Mouse (Mus musculus): ENCODE data around the gene Vmn2r30. TPM values are rescaled to one million over a fixed set of nuclear protein-coding genes. Genes with fewer than 3 reads are reported as not detected.
"Not testable (repeated sequence)": the region's sequence is repeated elsewhere in the genome, so short reads cannot be mapped to it uniquely, and the experiment has no call there.

Vmn2r30 gene
- polyA plus RNA-seq (2016; fragmentation: Nextera tagmentation; extraction: Ambion mirVana): not detected in 2 replicates

DNA sequence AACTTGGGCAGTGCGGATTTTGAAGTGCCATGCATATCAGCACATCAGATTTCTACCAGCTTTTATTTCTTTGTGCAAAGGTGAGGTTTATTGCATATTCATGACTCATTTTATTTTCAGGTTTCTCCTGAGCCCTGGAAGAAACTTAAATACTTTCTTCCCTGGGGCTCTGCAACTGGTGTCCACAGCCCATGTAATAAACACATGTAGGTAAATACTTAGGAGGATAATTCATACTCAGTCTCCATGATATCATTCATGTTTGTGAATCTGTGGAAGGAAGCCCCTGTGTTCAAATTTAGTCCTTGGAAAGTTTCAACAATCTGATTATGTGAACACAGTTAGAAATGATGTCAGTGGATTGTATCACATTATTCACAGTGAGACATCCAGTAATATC is at the start of gene Vmn2r30:
TSS of gene Vmn2r30 (minus strand) at position 101 of the 400 bp plus-strand sequence.
- not testable (repeated sequence) for H3K9ac ChIP-seq; H3K4me2 ChIP-seq (replicated peaks); H3K4me1 ChIP-seq; ATAC-seq (ENCODE audit: insufficient number of reproducible peaks, insufficient read depth, low FRiP score, low TSS enrichment); H3K27ac ChIP-seq; H3K9me3 ChIP-seq; H3K4me3 ChIP-seq; H3K27me3 ChIP-seq; H3K36me3 ChIP-seq
- WGBS: no CpG with 5 or more reads among the region's 1 CpGs

DNA sequence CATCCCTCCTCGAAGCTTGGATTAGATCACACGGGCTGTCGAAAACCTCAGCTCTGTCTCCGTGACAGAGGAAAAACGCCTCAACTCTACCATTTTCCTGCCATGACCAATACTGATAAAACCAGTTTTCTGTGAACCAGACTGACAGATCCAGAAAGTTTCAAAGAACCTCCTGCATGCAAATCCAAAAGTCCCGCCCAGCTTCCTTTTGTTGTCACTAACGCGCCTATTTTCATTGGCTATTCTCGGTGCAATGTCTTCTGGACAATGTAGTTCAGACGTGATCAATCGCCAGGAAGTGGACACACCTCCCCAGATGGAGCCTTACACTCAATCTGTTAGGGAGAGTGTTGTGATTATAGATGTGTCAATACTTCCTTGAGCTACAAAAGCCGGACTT is 37.0 kb upstream of the Vmn2r30 start, which contains the start of gene Gm45783:
TSS of gene Gm45783 (minus strand) at position 143 of the 400 bp plus-strand sequence.
- not testable (repeated sequence) for H3K9ac ChIP-seq; ATAC-seq (ENCODE audit: insufficient number of reproducible peaks, insufficient read depth, low FRiP score, low TSS enrichment); H3K4me3 ChIP-seq; H3K27me3 ChIP-seq; H3K9me3 ChIP-seq; H3K36me3 ChIP-seq; H3K27ac ChIP-seq; H3K4me2 ChIP-seq (replicated peaks); H3K4me1 ChIP-seq
- WGBS: 53% methylated on average over 12 of the region's 12 CpGs

DNA sequence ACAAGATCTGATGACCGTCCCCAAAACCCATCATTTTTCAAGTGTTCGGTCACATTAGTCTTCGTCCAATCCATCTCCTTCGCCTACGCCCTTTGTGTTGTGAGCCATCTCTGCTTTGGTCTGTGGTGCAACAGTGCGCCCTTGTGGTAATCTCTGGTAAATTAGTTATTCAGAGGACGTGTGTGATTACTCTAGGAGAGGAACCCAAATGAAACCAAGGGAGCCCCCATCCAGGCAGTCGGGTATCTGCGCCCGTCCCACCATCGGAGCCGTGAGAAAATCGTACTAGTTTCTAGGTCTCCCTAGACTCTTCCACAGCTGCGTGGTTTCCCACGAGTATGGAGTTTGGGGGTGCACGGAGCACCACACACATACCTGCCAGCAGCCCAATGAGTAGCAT is 41.8 kb downstream of the Vmn2r30 start:
- H3K9ac ChIP-seq: no peak overlapping the region
- no peak for ATAC-seq (ENCODE audit: insufficient number of reproducible peaks, insufficient read depth, low FRiP score, low TSS enrichment)
- no peak overlapping the region for H3K4me2 ChIP-seq (replicated peaks)
- 85% methylated on average over 16 of the region's 16 CpGs for WGBS
- H3K4me3 ChIP-seq: no peak overlapping the region
- H3K27ac ChIP-seq: no peak overlapping the region
- H3K9me3 ChIP-seq: no peaks in the 10 kb centered on the region
- H3K27me3 ChIP-seq: no peaks in the 10 kb centered on the region
- H3K36me3 ChIP-seq: peaks cover 43% of the 10 kb centered on the region
- H3K4me1 ChIP-seq: no peaks in the 10 kb centered on the region

DNA sequence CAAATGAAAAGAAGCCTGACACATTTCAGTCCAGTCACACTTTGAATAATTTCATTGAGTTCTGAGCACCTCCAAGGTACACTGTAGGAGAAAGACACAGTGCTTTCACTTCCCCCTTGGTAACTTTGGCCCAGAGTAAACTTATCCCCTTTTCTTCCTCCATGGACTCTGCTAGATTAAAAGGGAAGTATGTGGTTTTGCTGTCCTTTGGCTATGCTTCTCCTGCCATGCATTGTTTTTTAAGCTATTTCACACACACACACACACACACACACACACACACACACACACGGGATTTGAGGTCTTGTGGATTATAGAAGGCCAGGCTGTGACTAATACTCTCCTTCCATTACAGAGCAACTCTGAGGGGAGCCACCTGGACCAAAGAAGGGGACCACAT is 56.0 kb downstream of the Vmn2r30 start:
- H3K9ac ChIP-seq: no peak overlapping the region
- H3K9me3 ChIP-seq: peaks cover 4% of the 10 kb centered on the region
- H3K27ac ChIP-seq: no peak overlapping the region
- peaks cover 21% of the 10 kb centered on the region for H3K36me3 ChIP-seq
- no peaks in the 10 kb centered on the region for H3K27me3 ChIP-seq
- no peak overlapping the region for H3K4me3 ChIP-seq
- no peak overlapping the region for H3K4me2 ChIP-seq (replicated peaks)
- ATAC-seq (ENCODE audit: insufficient number of reproducible peaks, insufficient read depth, low FRiP score, low TSS enrichment): no peak
- 52% methylated on average over 1 of the region's 1 CpGs for WGBS
- H3K4me1 ChIP-seq: no peaks in the 10 kb centered on the region

DNA sequence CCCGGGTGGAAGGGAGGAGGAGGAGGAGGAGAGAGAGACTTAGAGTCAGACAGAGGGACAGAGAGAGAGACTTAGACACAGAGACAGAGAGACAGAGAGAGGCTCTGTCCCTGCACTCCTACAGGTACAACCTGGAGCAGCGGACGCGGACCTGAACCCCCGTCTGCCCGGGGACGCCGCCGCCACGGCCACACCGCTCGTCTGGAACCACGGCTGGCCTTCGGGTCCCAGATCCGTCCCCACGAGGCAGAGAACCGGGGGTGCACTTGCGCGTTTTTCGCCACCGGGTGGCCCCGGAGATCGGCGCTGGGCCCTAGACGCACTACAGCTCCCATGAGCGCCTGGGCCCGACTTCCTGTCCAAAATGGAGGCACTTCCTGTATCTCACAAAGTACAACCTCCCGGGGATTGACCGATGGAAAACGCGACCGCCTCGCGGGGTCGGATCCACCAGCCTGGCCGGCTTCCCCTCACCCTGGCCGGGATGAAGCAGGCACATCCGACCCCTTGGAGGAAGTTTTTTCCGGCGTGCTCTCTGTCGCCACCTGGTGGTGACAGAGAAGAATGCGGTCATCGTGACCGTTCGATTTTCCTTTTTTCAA is 59.3 kb downstream of the Vmn2r30 start, which contains the start of gene Gm45844:
TSS of gene Gm45844 (minus strand) at position 324 of the 602 bp plus-strand sequence.
- Histone ChIP-seq H3K9ac (0 out of 2 replicates have a peak within 1 kb of the TSS, but pooled peaks have one; percentile 1), H3K27ac (peak within 1 kb of the TSS; percentile 36; the same call in 1 of the 2 replicates), H3K4me2 (replicated peaks) (peak within 1 kb of the TSS; percentile 25), H3K4me3 (peak within 1 kb of the TSS; percentile 27)
- H3K9me3 ChIP-seq, H3K4me1 ChIP-seq, H3K27me3 ChIP-seq, H3K36me3 ChIP-seq: not testable (repeated sequence)
- peak; percentile 100 for ATAC-seq (ENCODE audit: insufficient number of reproducible peaks, insufficient read depth, low FRiP score, low TSS enrichment)
- WGBS: 42% methylated on average over 45 of the region's 45 CpGs

DNA sequence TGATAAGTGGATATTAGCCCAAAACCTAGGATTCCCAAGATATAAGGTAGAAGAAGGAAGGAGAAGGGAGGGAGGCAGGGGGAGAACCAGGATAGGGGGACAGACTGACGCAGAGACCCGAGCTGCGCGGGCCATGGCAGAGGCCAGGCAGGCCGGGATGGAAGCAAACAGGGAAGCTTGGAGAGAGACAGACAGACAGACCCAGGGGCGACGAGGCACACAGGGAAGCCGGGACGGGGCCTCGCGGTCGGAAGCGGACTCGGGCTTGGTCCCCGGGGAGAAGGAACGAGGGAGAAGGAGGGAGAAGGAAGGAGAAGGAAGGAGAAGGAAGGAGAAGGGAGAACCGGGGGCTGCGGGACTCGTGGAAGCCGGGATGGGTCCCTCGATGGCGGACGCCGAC is 59.9 kb downstream of the Vmn2r30 start:
- Histone ChIP-seq H3K4me2 (replicated peaks) (peak overlapping the region; percentile 25), H3K4me3 (peak overlapping the region; percentile 27), H3K9ac (0 out of 2 replicates have a peak overlapping the region, but pooled peaks have one; percentile 1), H3K27ac (peak overlapping the region; percentile 36; the same call in 1 of the 2 replicates)
- not testable (repeated sequence) for H3K9me3 ChIP-seq, H3K27me3 ChIP-seq, H3K4me1 ChIP-seq, H3K36me3 ChIP-seq
- WGBS: 38% methylated on average over 24 of the region's 24 CpGs
- ATAC-seq (ENCODE audit: insufficient number of reproducible peaks, insufficient read depth, low FRiP score, low TSS enrichment): peak; percentile 53; the same call in 1 of the 2 replicates

Small RNAs within 50 kb of the gene (microRNA-seq; reads per million reads assigned to microRNA genes)
- not detected for gene Mir5620

Other genes starting within 250 kb of the Vmn2r30 start
- gene Zfp954, start 216.1 kb downstream of the Vmn2r30 start, polyA plus RNA-seq (2016; fragmentation: Nextera tagmentation; extraction: Ambion mirVana): 12.2 and 15.5 TPM in 2 replicates
- gene Zfp773, start 200.9 kb downstream of the Vmn2r30 start, polyA plus RNA-seq (2016; fragmentation: Nextera tagmentation; extraction: Ambion mirVana): 3.6 and 4.1 TPM in 2 replicates
- 3.0 and 3.3 TPM in 2 replicates for gene Zfp418, start 166.3 kb downstream of the Vmn2r30 start, polyA plus RNA-seq (2016; fragmentation: Nextera tagmentation; extraction: Ambion mirVana)
- 9.6 and 10.2 TPM in 2 replicates for gene Zfp772, start 127.6 kb downstream of the Vmn2r30 start, polyA plus RNA-seq (2016; fragmentation: Nextera tagmentation; extraction: Ambion mirVana)
- gene Vmn2r29, start 90.3 kb downstream of the Vmn2r30 start, polyA plus RNA-seq (2016; fragmentation: Nextera tagmentation; extraction: Ambion mirVana): 0.75 and 1.9 TPM in 2 replicates
- gene Gm45844, start 59.3 kb downstream of the Vmn2r30 start, polyA plus RNA-seq (2016; fragmentation: Nextera tagmentation; extraction: Ambion mirVana): 5.5 and 5.6 TPM in 2 replicates
- 51.7 and 51.9 TPM in 2 replicates for gene Clcn4, start 36.8 kb downstream of the Vmn2r30 start, polyA plus RNA-seq (2016; fragmentation: Nextera tagmentation; extraction: Ambion mirVana)
- gene Gm45783, start 37.0 kb upstream of the Vmn2r30 start, polyA plus RNA-seq (2016; fragmentation: Nextera tagmentation; extraction: Ambion mirVana): not detected in 2 replicates
- 0.03 TPM in 1 of 2 replicates, not detected in the other for gene Vmn2r31, start 62.1 kb upstream of the Vmn2r30 start, polyA plus RNA-seq (2016; fragmentation: Nextera tagmentation; extraction: Ambion mirVana)
- gene Vmn2r32, start 142.4 kb upstream of the Vmn2r30 start, polyA plus RNA-seq (2016; fragmentation: Nextera tagmentation; extraction: Ambion mirVana): not detected in 2 replicates
- not detected in 2 replicates for gene Vmn2r33, start 229.2 kb upstream of the Vmn2r30 start, polyA plus RNA-seq (2016; fragmentation: Nextera tagmentation; extraction: Ambion mirVana)

Data from embryonic facial prominence, embryonic 12.5 days (tissue).